Mouse (Mus musculus): ENCODE results near the gene Pi4k2b.

- TF ChIP-seq CTCF (conservative IDR thresholded peaks at IDR 0.05; ENCODE audit: insufficient read depth, insufficient read length, low read depth, low read length) (no peak), POLR2A (IDR thresholded peaks at IDR 0.05; ENCODE audit: low read depth, low read length) (no peak)
These were observed 69.1 kb downstream of the Pi4k2b start for GRCm38 (mm10) chr5:52810446-52810845.

Measured in kidney, adult 2 months (tissue).